Mouse (Mus musculus): ENCODE results near the gene Gm47289.

GRCm38 (mm10) chr9:119156278-119157201, 2.4 kb upstream of the Gm47289 start, which contains the start of gene Acaa1b:
- no peak for TF ChIP-seq CTCF (IDR thresholded peaks at IDR 0.05; ENCODE audit: insufficient read depth, low read depth, low read length)
- TF ChIP-seq POLR2A (IDR thresholded peaks at IDR 0.05; ENCODE audit: insufficient read depth, low read depth, low read length), result no peak
